Mouse (Mus musculus): ENCODE measurements around the gene Tsx. TPM values are rescaled to one million over a fixed set of nuclear protein-coding genes. Genes with fewer than 3 reads are reported as not detected.
"Not testable (repeated sequence)": the region's sequence is repeated elsewhere in the genome, so short reads cannot be mapped to it uniquely, and the experiment has no call there.

Gene Tsx
- total RNA-seq, 2 experiments from 2014 or later = not detected

DNA sequence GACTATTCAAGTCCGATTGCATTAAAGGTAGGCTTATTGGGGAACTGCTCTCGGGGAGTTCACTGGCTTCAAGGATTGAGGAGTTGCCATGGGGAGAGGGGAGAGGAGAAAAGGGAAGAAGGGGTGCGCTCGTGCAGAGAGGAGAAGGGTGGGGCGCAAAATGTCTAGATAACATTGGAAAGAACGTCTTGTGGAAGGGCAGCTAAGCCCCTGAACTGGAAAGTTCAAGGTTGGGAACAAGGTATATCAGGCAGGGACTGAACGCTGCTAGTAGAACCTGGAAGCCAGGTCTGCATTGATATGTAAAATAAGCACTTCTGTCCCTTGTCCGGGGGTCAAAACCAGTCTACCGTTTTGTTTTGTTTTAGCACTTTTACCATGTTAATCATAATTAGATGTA, 23.8 kb downstream of the Tsx start:
- Histone ChIP-seq H3K4me3 (no peak overlapping the region), H3K27ac (no peak overlapping the region)
- no peak for TF ChIP-seq CTCF (IDR thresholded peaks at IDR 0.05)
- intact Hi-C loops (cut with DNase I) = no loop called here
- no peak for DNase-seq (ENCODE audit: extremely low spot score in 1 of 2, low spot score in 2 of 2)

DNA sequence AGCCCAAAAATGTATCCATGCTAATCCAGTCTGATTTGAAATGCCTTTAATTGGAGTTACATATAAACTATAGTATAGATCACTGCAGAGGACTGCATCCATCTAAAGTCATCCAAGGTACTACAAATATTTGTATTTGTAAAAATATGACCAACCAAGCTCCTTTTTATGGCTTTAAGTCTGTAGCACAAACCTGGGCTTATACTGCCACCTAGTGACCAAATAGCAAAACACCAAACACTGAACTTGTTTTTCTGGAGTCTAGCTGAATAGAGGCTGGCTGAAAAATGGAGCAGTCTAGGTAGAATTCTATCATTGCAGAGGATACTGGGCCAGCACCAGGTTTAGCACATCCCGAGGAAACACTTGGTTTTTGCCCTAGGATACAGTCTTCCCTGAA, 26.5 kb downstream of the Tsx start:
- no peak for DNase-seq (ENCODE audit: extremely low spot score in 1 of 2, low spot score in 2 of 2)
- Histone ChIP-seq H3K27ac (no peak overlapping the region), H3K4me3 (no peak overlapping the region)
- TF ChIP-seq CTCF (IDR thresholded peaks at IDR 0.05) = peak; percentile 78
- intact Hi-C loops (cut with DNase I) = loop anchor here (2.0 to 10.0 kb wide), 3 partner anchors 246 to 946 kb away; no protein-coding TSS in a partner anchor

DNA sequence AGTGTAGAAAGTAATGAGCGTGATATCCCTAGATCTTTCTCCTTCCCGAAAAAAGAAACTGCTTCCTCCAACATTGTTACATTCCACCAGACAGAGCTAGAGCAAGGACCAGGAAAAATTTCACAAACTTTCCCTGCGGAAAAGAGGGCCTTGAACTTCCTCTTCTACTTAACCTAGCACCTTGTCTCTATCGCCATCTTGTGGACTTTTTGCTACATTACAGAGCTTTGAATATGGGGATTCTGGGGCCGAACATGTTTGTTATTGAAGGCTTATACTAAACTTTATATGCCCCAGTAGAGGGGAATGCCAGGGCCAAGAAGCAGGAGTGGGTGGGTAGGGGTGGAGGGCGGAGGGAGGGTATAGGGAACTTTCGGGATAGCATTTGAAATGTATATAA, 29.5 kb downstream of the Tsx start:
- intact Hi-C loops (cut with DNase I) = loop anchor here (1.0 to 10.0 kb wide), 3 partner anchors 183 to 949 kb away; no protein-coding TSS in a partner anchor
- H3K4me3 ChIP-seq = no peak overlapping the region
- TF ChIP-seq CTCF (IDR thresholded peaks at IDR 0.05) = peak; percentile 64
- no peak overlapping the region for H3K27ac ChIP-seq
- no peak for DNase-seq (ENCODE audit: extremely low spot score in 1 of 2, low spot score in 2 of 2)

DNA sequence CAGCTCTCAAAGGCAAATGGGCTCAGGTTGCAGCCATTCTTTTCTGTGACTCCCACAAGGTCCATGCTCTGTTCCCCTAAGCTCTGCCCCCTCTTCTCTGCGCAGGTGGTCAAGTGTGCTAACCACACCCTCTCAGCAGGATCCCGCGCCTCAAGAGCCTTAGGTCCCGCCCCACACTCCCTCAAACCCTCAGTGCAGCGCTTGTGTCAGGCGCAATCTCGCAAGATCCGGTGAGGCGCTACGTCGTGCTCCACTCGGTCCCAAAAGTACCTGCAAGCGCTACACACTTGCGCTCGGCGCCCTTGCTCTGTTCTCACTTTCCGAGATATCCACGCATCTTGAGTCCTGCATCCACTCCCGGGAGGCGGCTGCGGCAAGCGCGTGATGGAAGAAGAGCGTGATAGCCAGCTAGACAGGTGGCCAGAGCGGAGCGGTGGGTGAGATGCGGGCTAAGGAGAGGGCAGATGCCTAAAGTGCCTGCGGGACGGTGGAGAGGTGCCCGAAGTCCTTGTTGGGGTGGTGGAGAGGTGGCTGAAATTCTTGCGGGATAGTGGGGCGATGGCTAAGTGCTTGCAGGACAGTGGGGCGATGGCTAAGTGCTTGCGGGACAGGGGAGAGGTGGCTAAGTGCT, 33.4 kb downstream of the Tsx start:
- H3K27ac ChIP-seq = no peak overlapping the region
- peak overlapping the region; percentile 46 for H3K4me3 ChIP-seq
- no peak for DNase-seq (ENCODE audit: extremely low spot score in 1 of 2, low spot score in 2 of 2)
- intact Hi-C loops (cut with DNase I) = loop anchor here (10.0 kb wide), 2 partner anchors 493 to 953 kb away; no protein-coding TSS in a partner anchor
- no peak for TF ChIP-seq CTCF (IDR thresholded peaks at IDR 0.05)

DNA sequence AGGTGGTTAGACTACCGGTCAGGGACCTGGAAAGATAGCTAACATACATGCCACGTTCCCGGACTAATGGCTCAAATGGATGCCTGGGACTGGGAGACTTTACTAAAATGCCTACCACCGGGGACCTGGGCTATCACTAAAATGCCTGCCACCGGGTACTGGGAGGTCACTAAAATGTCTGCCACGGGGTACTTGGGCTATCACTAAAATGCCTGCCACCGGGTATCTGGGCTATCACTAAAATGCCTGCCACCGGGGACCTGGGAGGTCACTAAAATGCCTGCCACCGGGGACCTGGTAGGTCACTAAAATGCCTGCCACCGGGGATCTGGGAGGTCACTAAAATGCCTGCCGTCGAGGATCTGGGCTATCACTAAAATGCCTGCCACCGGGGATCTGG, 34.2 kb downstream of the Tsx start:
- H3K27ac ChIP-seq; DNase-seq (ENCODE audit: extremely low spot score in 1 of 2, low spot score in 2 of 2): not testable (repeated sequence)
- intact Hi-C loops (cut with DNase I) = loop anchor here (10.0 kb wide), 2 partner anchors 494 to 954 kb away; no protein-coding TSS in a partner anchor
- H3K4me3 ChIP-seq = peak overlapping the region; percentile 46

DNA sequence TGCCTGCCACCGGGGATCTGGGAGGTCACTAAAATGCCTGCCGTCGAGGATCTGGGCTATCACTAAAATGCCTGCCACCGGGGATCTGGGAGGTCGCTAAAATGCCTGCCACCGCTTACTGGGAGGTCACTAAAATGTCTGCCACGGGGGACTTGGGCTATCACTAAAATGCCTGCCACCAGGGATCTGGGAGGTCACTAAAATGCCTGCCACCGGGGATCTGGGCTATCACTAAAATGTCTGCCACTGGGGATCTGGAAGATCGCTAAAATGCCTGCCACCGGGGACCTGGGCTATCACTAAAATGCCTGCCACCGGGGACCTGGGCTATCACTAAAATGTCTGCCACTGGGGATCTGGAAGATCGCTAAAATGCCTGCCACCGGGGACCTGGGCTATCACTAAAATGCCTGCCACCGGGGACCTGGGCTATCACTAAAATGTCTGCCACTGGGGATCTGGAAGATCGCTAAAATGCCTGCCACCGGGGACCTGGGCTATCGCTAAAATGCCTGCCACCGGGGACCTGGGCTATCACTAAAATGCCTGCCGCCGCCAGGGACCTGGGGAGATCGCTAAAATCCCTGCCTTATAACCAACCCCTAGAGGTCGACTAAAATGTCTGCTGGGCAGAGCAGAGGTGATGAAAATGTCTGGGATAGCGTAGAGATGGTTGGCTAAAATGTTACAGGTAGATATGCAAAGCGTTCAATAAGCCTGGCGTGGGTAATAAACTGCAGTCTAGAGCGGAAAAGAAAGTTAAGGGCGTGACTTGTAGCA, 34.9 kb downstream of the Tsx start:
- not testable (repeated sequence) for H3K27ac ChIP-seq; DNase-seq (ENCODE audit: extremely low spot score in 1 of 2, low spot score in 2 of 2); H3K4me3 ChIP-seq
- intact Hi-C loops (cut with DNase I) = loop anchor here (10.0 kb wide), 2 partner anchors 494 to 954 kb away; no protein-coding TSS in a partner anchor

DNA sequence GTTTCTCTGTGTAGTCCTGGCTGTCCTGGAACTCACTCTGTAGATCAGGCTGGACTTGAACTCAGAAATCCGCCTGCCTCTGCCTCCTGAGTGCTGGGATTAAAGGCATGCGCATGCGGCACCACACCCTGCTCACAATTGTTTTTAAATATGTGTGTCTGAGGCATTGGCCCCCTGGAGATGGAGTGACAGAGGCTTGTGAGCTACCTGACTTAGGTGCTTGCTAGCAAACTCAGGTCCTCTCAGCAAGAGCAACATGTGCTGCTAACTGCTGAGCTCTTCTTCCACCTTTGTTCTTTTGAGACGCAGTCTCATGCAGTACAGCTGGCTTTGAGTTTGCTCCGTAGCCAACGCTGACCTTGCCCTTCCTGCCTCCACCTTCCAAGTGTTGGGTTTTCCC, 38.5 kb downstream of the Tsx start:
- no peak for DNase-seq (ENCODE audit: extremely low spot score in 1 of 2, low spot score in 2 of 2)
- no peak overlapping the region for H3K4me3 ChIP-seq
- H3K27ac ChIP-seq = no peak overlapping the region
- intact Hi-C loops (cut with DNase I) = no loop called here
- TF ChIP-seq CTCF (IDR thresholded peaks at IDR 0.05) = no peak

DNA sequence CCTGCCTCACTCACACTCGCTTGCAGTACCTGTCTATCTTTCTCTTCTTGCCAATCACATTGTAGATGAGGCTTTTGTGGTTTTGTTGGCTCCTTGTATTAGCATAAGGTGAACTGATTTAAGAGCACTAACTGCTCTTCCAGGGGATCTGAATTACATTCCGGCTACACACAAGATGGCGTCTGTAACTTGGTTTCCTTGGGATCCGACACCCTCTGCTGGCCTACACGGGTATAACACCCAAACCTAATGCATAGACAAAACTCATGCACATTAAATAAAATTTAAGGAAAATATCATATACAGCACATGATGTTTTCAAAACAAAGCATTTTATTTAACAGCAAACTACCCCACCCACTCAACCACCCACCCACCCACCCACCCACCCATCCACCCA, 45.8 kb downstream of the Tsx start:
- TF ChIP-seq CTCF (IDR thresholded peaks at IDR 0.05) = peak; percentile 40
- no peak overlapping the region for H3K4me3 ChIP-seq
- DNase-seq (ENCODE audit: extremely low spot score in 1 of 2, low spot score in 2 of 2) = no peak
- intact Hi-C loops (cut with DNase I) = no loop called here
- no peak overlapping the region for H3K27ac ChIP-seq

DNA sequence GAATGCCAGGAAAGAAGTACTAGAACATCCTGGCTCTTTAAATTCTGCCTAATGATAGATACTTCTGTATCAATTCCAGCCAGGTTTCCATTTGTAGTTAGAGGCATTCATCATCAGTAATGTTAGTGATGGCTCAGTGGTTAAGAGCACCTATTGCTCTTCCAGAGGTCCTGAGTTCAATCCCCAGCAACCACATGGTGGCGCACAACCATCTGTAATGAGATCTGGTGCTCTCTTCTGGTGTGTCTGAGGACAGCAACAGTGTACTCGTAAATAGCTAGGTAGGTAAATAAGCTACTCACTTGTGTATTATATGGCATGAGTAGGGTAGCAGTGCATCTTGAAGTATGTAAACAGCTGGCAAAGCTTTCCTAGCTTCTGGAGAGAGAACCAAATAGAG, 54.7 kb downstream of the Tsx start:
- intact Hi-C loops (cut with DNase I) = no loop called here
- Histone ChIP-seq H3K4me3 (no peak overlapping the region), H3K27ac (no peak overlapping the region)
- TF ChIP-seq CTCF (IDR thresholded peaks at IDR 0.05) = peak; percentile 11; the same call in 1 of the 2 replicates
- no peak for DNase-seq (ENCODE audit: extremely low spot score in 1 of 2, low spot score in 2 of 2)

DNA sequence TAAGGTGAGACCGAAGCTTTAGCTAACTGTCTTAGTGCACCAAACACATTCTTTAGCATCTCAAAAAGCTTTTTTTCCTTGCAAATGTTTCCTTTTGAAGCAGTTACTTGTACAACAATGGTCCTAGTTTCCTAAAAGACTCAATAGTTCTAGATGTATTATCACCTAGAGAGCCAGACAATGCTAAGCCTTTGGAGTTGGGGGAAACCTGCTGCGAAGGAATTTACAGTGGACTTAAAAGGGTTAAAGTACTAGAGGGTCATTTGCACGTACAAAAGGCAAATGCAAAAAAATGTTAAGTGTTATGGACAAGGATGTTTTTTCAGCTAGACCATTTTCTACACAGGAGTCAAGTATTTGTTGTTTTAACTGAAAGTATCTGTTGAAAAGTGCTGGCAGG, 58.1 kb downstream of the Tsx start:
- intact Hi-C loops (cut with DNase I) = no loop called here
- Histone ChIP-seq H3K27ac (no peak overlapping the region), H3K4me3 (no peak overlapping the region)
- DNase-seq (ENCODE audit: extremely low spot score in 1 of 2, low spot score in 2 of 2) = no peak
- TF ChIP-seq CTCF (IDR thresholded peaks at IDR 0.05) = no peak

Other genes with a start within 250 kb of the Tsx start
- gene Nap1l2, start 227.8 kb upstream of the Tsx start, total RNA-seq (2021) = 100 to 1,000 TPM in 1 of 2 experiments, 10 to 100 TPM in 1; 89.4 to 104 TPM
- gene Cdx4, start 93.1 kb upstream of the Tsx start, total RNA-seq (2021) = not detected
- gene Chic1, start 58.0 kb upstream of the Tsx start, total RNA-seq (2021) = 10 to 100 TPM; 22.3 to 22.7 TPM
- not detected for gene Gm26992, start 7.5 kb downstream of the Tsx start, total RNA-seq (2021)
- not detected for gene Zcchc13, start 216.1 kb downstream of the Tsx start, total RNA-seq (2021)

Measured in left cerebral cortex, adult 2 months (tissue).